Mouse (Mus musculus) lung, embryonic 14.5 days (tissue): ENCODE measurements around the gene Asb16. TPM values are rescaled to one million over a fixed set of nuclear protein-coding genes. Genes with fewer than 3 reads are reported as not detected.

Experiments
- ATAC-seq: fragments of 200-750 bp; cut with Nextera tagmentation; 2 replicates; pipeline ENCODE4 v1.8.0; 2017; ENCODE audit warnings: mild to moderate bottlenecking, moderate TSS enrichment, moderate library complexity; ENCODE audit not compliant: insufficient read depth
- DNase-seq: peaks from one replicate; pipeline ENCODE4 v3.0.0-alpha.2; 2015
- H3K27ac ChIP-seq: fragments of 300-500 bp; sonication (generic); 2 replicates; pipeline ENCODE4 v1.5.1; 2014; ENCODE audit warnings: low read depth, mild to moderate bottlenecking, moderate library complexity
- H3K27me3 ChIP-seq: fragments of 300-500 bp; sonication (generic); 2 replicates; pipeline ENCODE4 v1.6.1; 2014; ENCODE audit warnings: low read length, control low read depth; ENCODE audit not compliant: insufficient read depth
- H3K36me3 ChIP-seq: fragments of 300-500 bp; sonication (generic); 2 replicates; pipeline ENCODE4 v1.6.1; 2014; ENCODE audit warnings: control low read depth; ENCODE audit not compliant: insufficient read depth
- H3K4me1 ChIP-seq: fragments of 300-500 bp; sonication (generic); 2 replicates; pipeline ENCODE4 v1.6.1; 2014; ENCODE audit warnings: antibody characterized with exemption, control low read depth; ENCODE audit not compliant: insufficient read depth
- H3K4me2 ChIP-seq: fragments of 300-500 bp; sonication (generic); 2 replicates; pipeline ENCODE4 v1.6.1; 2014; ENCODE audit warnings: mild to moderate bottlenecking
- H3K4me3 ChIP-seq: fragments of 300-500 bp; sonication (generic); 2 replicates; pipeline ENCODE4 v1.5.1; 2014; ENCODE audit warnings: low read depth, low read length
- H3K9ac ChIP-seq: fragments of 300-500 bp; sonication (generic); 2 replicates; pipeline ENCODE4 v1.6.1; 2014
- H3K9me3 ChIP-seq: fragments of 300-500 bp; sonication (generic); 2 replicates; pipeline ENCODE4 v1.6.1; 2016; ENCODE audit warnings: low read depth, low read length, control low read depth
- CTCF ChIP-seq: IDR thresholded peaks from 2 replicates; pipeline ENCODE4 v1.5.1; 2016; ENCODE audit warnings: antibody characterized with exemption, low read depth
- WGBS: fragments of 180-500 bp; shearing (Covaris S2); extraction: QIAGEN DNeasy Blood & Tissue Kit; methylation state at CpG from one replicate; pipeline ENCODE4 v1.1.7; 2014; 5-methylcytosine and 5-hydroxymethylcytosine counted together
- polyA plus RNA-seq: library from polyadenylated mRNA; unstranded; fragments of >200 nt; fragmentation: Nextera tagmentation; extraction: Ambion mirVana; gene quantifications from 2 replicates; pipeline ENCODE4 v1.2.1, GENCODE M21; 2014

Asb16 gene
- polyA plus RNA-seq, 1 experiment from 2014 or later, result 0.08 TPM

- Histone ChIP-seq H3K27me3 (no peaks in the 10 kb centered on the region), H3K4me3 (no peak overlapping the region), H3K4me1 (peaks cover 8% of the 10 kb centered on the region; the same call in 1 of the 2 replicates), H3K9me3 (no peaks in the 10 kb centered on the region), H3K9ac (no peak overlapping the region), H3K36me3 (peaks cover 93% of the 10 kb centered on the region), H3K27ac (no peak overlapping the region), H3K4me2 (peak overlapping the region; percentile 33; the same call in 1 of the 2 replicates)
- no peak for ATAC-seq
- WGBS, result 43% methylated on average over 38 of the region's 38 CpGs
- no peak for TF ChIP-seq CTCF
- DNase-seq, result peak; percentile 10
These were observed 42.5 kb downstream of the Asb16 start for GRCm38 (mm10) chr11:102310768-102311695.

- H3K36me3 ChIP-seq, result peaks cover 83% of the 10 kb centered on the region
- peaks cover 9% of the 10 kb centered on the region; the same call in 1 of the 2 replicates for H3K4me1 ChIP-seq
- no peak for TF ChIP-seq CTCF
- WGBS, result 89% methylated on average over 4 of the region's 4 CpGs
- H3K27ac ChIP-seq, result no peak overlapping the region
- ATAC-seq (no peak), DNase-seq (no peak)
- H3K9me3 ChIP-seq, result no peaks in the 10 kb centered on the region
- no peak overlapping the region for H3K9ac ChIP-seq
- H3K4me2 ChIP-seq, result no peak overlapping the region
- H3K27me3 ChIP-seq, result no peaks in the 10 kb centered on the region
- no peak overlapping the region for H3K4me3 ChIP-seq
These were observed 43.4 kb downstream of the Asb16 start for GRCm38 (mm10) chr11:102311966-102312365.

GRCm38 (mm10) chr11:102312586-102312985 lies 44.0 kb downstream of the Asb16 start:
- WGBS, result 78% methylated on average over 6 of the region's 6 CpGs
- H3K4me1 ChIP-seq, result peaks cover 9% of the 10 kb centered on the region; the same call in 1 of the 2 replicates
- H3K4me2 ChIP-seq, result no peak overlapping the region
- no peak overlapping the region for H3K4me3 ChIP-seq
- TF ChIP-seq CTCF, result no peak
- no peak overlapping the region for H3K9ac ChIP-seq
- H3K36me3 ChIP-seq, result peaks cover 77% of the 10 kb centered on the region
- ATAC-seq, result no peak
- H3K27ac ChIP-seq, result no peak overlapping the region
- no peak for DNase-seq
- no peaks in the 10 kb centered on the region for H3K27me3 ChIP-seq
- no peaks in the 10 kb centered on the region for H3K9me3 ChIP-seq

- Histone ChIP-seq H3K9me3 (no peaks in the 10 kb centered on the region), H3K4me1 (peaks cover 9% of the 10 kb centered on the region; the same call in 1 of the 2 replicates), H3K36me3 (peaks cover 65% of the 10 kb centered on the region), H3K9ac (no peak overlapping the region), H3K27me3 (no peaks in the 10 kb centered on the region), H3K4me2 (no peak overlapping the region), H3K4me3 (no peak overlapping the region), H3K27ac (no peak overlapping the region)
- WGBS, result 85% methylated on average over 12 of the region's 12 CpGs
- no peak for TF ChIP-seq CTCF
- ATAC-seq (no peak), DNase-seq (no peak)
These were observed 45.8 kb downstream of the Asb16 start for GRCm38 (mm10) chr11:102314321-102314720.

DNA sequence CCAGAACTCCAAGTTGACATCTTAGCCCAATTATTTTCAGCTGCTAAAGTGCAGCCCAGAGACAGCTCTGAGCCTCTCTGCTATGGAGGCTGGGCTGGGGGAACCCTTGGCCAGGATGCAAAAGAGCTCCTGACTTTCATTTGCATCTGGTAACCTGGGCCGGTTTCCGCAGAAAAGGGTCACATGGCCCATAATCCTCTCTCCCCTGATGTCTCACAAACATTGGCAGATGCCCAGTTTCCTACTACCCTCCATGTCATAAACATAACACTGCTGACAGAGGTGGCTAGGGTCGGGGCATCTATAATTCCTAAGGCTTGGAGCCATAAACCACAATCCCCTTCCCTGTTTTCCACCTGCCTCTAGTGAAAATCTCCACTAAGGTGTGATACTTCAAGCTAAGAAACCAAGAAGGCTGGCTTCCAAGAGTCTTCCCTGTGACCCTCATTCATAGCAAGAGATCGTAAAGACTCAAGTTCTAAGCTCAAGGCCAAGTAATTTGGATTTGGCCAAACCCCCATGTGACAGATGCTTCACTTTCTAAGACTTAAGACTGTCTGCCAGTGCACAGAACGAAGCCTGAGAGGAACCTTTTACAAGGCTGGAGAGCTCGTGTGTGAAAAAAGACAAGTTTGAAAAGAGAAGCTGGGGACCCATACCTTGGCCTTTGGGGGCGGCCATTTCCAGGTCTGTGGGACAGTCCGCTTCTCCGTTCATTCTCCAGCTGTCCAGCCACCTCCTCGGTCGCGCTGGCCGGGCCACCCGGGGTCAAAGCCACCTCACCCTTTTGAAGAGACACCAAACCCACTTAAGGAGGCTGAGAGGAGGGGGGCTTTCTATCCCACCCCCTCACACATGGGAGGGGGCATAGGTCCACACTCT lies 47.4 kb downstream of the Asb16 start:
- H3K4me3 ChIP-seq, result peak overlapping the region; percentile 98
- no peaks in the 10 kb centered on the region for H3K9me3 ChIP-seq
- peaks cover 49% of the 10 kb centered on the region for H3K36me3 ChIP-seq
- ATAC-seq, result no peak
- DNase-seq, result peak; percentile 20
- 16% methylated on average over 14 of the region's 14 CpGs for WGBS
- TF ChIP-seq CTCF, result no peak
- H3K9ac ChIP-seq, result peak overlapping the region; percentile 99
- H3K27ac ChIP-seq, result peak overlapping the region; percentile 99
- peak overlapping the region; percentile 99 for H3K4me2 ChIP-seq
- no peaks in the 10 kb centered on the region for H3K27me3 ChIP-seq
- peaks cover 7% of the 10 kb centered on the region; the same call in 1 of the 2 replicates for H3K4me1 ChIP-seq

DNA sequence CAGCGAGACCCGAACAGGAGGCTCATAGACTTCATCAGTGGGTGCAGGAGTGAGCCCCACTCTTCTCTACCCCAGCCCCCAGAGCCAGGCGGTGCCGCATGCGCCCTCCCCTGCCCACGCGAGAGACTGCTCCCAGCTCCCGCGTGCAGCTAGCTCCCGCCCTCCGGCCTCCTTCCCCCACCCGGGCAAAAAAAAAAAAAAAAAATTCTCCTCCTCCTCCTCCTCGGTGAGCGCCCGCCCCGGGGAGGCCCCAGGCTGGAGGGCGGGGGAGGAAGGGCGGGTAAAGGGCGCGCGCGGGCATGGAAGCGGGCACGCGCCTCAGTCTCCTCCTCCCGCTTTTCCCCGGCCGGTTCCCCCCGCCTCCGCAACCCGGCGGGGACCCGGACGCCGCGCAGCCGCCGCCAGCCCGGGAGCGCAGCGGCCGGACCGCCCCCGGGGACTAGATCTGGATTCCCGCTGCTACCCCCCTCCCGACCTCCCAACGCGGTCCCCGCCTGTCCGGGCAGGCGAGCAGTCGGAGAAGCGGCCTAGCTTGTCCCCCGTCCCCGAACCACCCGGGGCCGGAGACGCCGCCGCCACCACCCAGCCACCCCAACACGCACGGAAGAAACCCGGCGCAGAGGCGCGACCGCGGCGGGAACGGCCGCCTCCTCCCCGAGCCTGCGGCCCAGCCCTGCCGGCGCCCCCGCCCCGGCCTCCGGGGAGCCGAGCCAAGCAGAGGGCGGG lies 48.2 kb downstream of the Asb16 start:
- H3K27me3 ChIP-seq, result no peaks in the 10 kb centered on the region
- peak overlapping the region; percentile 99 for H3K4me2 ChIP-seq
- H3K9ac ChIP-seq, result peak overlapping the region; percentile 99
- DNase-seq (peak; percentile 95), ATAC-seq (peak; percentile 33)
- peaks cover 42% of the 10 kb centered on the region for H3K36me3 ChIP-seq
- peaks cover 7% of the 10 kb centered on the region; the same call in 1 of the 2 replicates for H3K4me1 ChIP-seq
- no peaks in the 10 kb centered on the region for H3K9me3 ChIP-seq
- peak overlapping the region; percentile 98 for H3K4me3 ChIP-seq
- under 1% methylated on average over 67 of the region's 80 CpGs for WGBS
- H3K27ac ChIP-seq, result peak overlapping the region; percentile 99
- peak; percentile 22; the same call in 1 of the 2 replicates for TF ChIP-seq CTCF
